Mouse (Mus musculus) hindbrain, postnatal 0 days (tissue): ENCODE measurements at regions not wholly inside any gene's neighbourhood (a gene's known extent, or its start where the extent isn't known, plus 50 kb on each side); places are given as distances from the start of the nearest gene placed in this dataset.
A peak's percentile ranks its signal among the peaks of the same experiment; 100 is the strongest.

ENCODE experiments used
- ATAC-seq: fragments of 200-750 bp; cut with Nextera tagmentation; 2 replicates; pipeline ENCODE4 v1.8.0; 2017; ENCODE audit warnings: mild to moderate bottlenecking, moderate TSS enrichment, moderate library complexity
- DNase-seq: peaks from one replicate; pipeline ENCODE4 v3.0.0-alpha.2; 2015; ENCODE audit warnings: low spot score
- H3K27ac ChIP-seq: fragments of 300-500 bp; sonication (generic); 2 replicates; pipeline ENCODE4 v1.5.1; 2014; ENCODE audit warnings: mild to moderate bottlenecking
- H3K27me3 ChIP-seq: fragments of 300-500 bp; sonication (generic); 2 replicates; pipeline ENCODE4 v1.6.1; 2014; ENCODE audit warnings: low read length, mixed read lengths; ENCODE audit not compliant: insufficient read depth
- H3K36me3 ChIP-seq: fragments of 300-500 bp; sonication (generic); 2 replicates; pipeline ENCODE4 v1.6.1; 2014; ENCODE audit warnings: low read length, mixed read lengths; ENCODE audit not compliant: insufficient read depth
- H3K4me1 ChIP-seq: fragments of 300-500 bp; sonication (generic); 2 replicates; pipeline ENCODE4 v1.6.1; 2014; ENCODE audit warnings: antibody characterized with exemption, low read length, mixed read lengths; ENCODE audit not compliant: insufficient read depth
- H3K4me2 ChIP-seq: fragments of 300-500 bp; sonication (generic); 2 replicates; pipeline ENCODE4 v1.6.1; 2014; ENCODE audit warnings: low read depth, mild to moderate bottlenecking, low read length, moderate library complexity, mixed read lengths
- H3K4me3 ChIP-seq: fragments of 300-500 bp; sonication (generic); 2 replicates; pipeline ENCODE4 v1.5.1; 2014; ENCODE audit warnings: low read length
- H3K9ac ChIP-seq: fragments of 300-500 bp; sonication (generic); replicated peaks from 2 replicates; pipeline ENCODE4 v1.6.1; 2014; ENCODE audit warnings: mild to moderate bottlenecking, low read length, moderate library complexity, mixed read lengths
- H3K9me3 ChIP-seq: fragments of 300-500 bp; sonication (generic); 2 replicates; pipeline ENCODE4 v1.6.1; 2016; ENCODE audit warnings: low read length, mixed read lengths
- CTCF ChIP-seq: IDR thresholded peaks from 2 replicates; pipeline ENCODE4 v1.5.1; 2016; ENCODE audit warnings: antibody characterized with exemption, control low read depth, low read depth
- WGBS: fragments of 180-500 bp; shearing (Covaris S2); extraction: QIAGEN DNeasy Blood & Tissue Kit; methylation state at CpG from one replicate; pipeline ENCODE4 v1.1.7; 2014; 5-methylcytosine and 5-hydroxymethylcytosine counted together

GRCm38 (mm10) chr14:31953783-31954182, 75.0 kb upstream of the Galnt15 start:
- no peak for TF ChIP-seq CTCF
- Histone ChIP-seq H3K36me3 (no peaks in the 10 kb centered on the region), H3K27ac (no peak overlapping the region), H3K4me2 (no peak overlapping the region), H3K9ac (no peak overlapping the region), H3K27me3 (no peaks in the 10 kb centered on the region), H3K4me3 (no peak overlapping the region), H3K9me3 (no peaks in the 10 kb centered on the region), H3K4me1 (no peaks in the 10 kb centered on the region)
- 75% methylated on average over 4 of the region's 4 CpGs for WGBS
- ATAC-seq = no peak
- no peak for DNase-seq

DNA sequence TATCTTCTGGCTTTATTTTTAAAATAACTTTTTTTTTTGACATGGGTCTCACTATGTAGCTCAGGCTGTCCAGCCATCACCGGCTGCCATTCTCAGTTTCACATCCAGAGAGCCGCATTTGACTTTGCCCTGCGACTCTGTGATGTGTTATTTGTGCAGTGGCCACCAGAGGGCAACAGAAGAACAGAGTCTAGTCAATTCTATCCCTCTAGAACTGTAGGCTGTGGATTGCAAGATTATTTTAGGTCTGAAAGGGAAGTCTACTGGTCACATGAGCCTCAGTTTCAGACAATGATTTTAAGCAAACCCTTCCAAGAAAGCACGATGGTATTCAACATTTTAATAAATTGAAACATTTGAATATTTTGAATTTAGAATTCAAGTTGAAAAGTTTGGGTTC, 73.8 kb upstream of the Galnt15 start:
- Histone ChIP-seq H3K36me3 (no peaks in the 10 kb centered on the region), H3K9me3 (no peaks in the 10 kb centered on the region), H3K4me1 (no peaks in the 10 kb centered on the region), H3K27me3 (no peaks in the 10 kb centered on the region), H3K27ac (no peak overlapping the region), H3K4me3 (no peak overlapping the region), H3K4me2 (no peak overlapping the region), H3K9ac (no peak overlapping the region)
- TF ChIP-seq CTCF = peak; percentile 95
- peak; percentile 82 for ATAC-seq
- DNase-seq = peak; percentile 91
- 7% methylated on average over 4 of the region's 4 CpGs for WGBS

- 91% methylated on average over 10 of the region's 10 CpGs for WGBS
- H3K4me2 ChIP-seq = no peak overlapping the region
- ATAC-seq = no peak
- H3K9me3 ChIP-seq = no peaks in the 10 kb centered on the region
- DNase-seq = no peak
- H3K4me1 ChIP-seq = no peaks in the 10 kb centered on the region
- H3K27me3 ChIP-seq = no peaks in the 10 kb centered on the region
- H3K9ac ChIP-seq = no peak overlapping the region
- no peak for TF ChIP-seq CTCF
- H3K4me3 ChIP-seq = no peak overlapping the region
- no peaks in the 10 kb centered on the region for H3K36me3 ChIP-seq
- H3K27ac ChIP-seq = no peak overlapping the region
These were observed 71.6 kb upstream of the Galnt15 start for GRCm38 (mm10) chr14:31957211-31957638.

- no peaks in the 10 kb centered on the region for H3K27me3 ChIP-seq
- ATAC-seq (no peak), DNase-seq (no peak)
- 87% methylated on average over 9 of the region's 9 CpGs for WGBS
- H3K27ac ChIP-seq = no peak overlapping the region
- H3K36me3 ChIP-seq = no peaks in the 10 kb centered on the region
- no peaks in the 10 kb centered on the region for H3K4me1 ChIP-seq
- no peak overlapping the region for H3K9ac ChIP-seq
- no peak overlapping the region for H3K4me3 ChIP-seq
- no peaks in the 10 kb centered on the region for H3K9me3 ChIP-seq
- no peak for TF ChIP-seq CTCF
- H3K4me2 ChIP-seq = no peak overlapping the region
These were observed 68.5 kb upstream of the Galnt15 start for GRCm38 (mm10) chr14:31960201-31960854.

- Histone ChIP-seq H3K9me3 (no peaks in the 10 kb centered on the region), H3K27me3 (no peaks in the 10 kb centered on the region), H3K9ac (no peak overlapping the region), H3K4me3 (no peak overlapping the region), H3K4me1 (no peaks in the 10 kb centered on the region), H3K36me3 (no peaks in the 10 kb centered on the region), H3K4me2 (no peak overlapping the region), H3K27ac (no peak overlapping the region)
- DNase-seq = no peak
- ATAC-seq = no peak
- no peak for TF ChIP-seq CTCF
- 73% methylated on average over 5 of the region's 5 CpGs for WGBS
These were observed 67.3 kb upstream of the Galnt15 start for GRCm38 (mm10) chr14:31961442-31961841.

GRCm38 (mm10) chr14:31963131-31963911, 65.5 kb upstream of the Galnt15 start:
- no peak for TF ChIP-seq CTCF
- Histone ChIP-seq H3K4me1 (no peaks in the 10 kb centered on the region), H3K9me3 (no peaks in the 10 kb centered on the region), H3K9ac (no peak overlapping the region), H3K27ac (no peak overlapping the region), H3K27me3 (no peaks in the 10 kb centered on the region), H3K4me2 (no peak overlapping the region), H3K4me3 (no peak overlapping the region), H3K36me3 (no peaks in the 10 kb centered on the region)
- DNase-seq (no peak), ATAC-seq (no peak)
- 45% methylated on average over 12 of the region's 12 CpGs for WGBS

DNA sequence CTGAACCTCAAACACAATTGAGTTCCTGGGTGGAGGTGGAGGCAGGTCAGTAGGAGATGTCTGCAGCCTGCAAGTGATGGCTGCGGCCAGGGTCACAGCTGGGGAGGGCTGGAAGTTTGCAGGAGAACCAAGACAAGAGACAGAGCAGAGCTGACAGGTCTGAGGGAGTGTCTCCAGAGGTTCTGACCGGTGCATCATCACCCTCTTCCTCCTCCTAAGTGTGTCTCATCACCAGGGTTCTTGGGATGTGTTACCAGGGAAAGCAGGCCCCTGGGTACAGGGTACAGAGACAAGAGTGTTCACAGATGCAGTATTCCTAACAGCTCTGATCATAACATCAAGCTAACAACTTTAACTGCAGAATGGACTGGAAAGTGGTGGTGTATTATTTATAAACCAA, 64.7 kb upstream of the Galnt15 start:
- Histone ChIP-seq H3K4me3 (no peak overlapping the region), H3K4me1 (no peaks in the 10 kb centered on the region), H3K9me3 (no peaks in the 10 kb centered on the region), H3K4me2 (no peak overlapping the region), H3K36me3 (no peaks in the 10 kb centered on the region), H3K27ac (no peak overlapping the region), H3K9ac (no peak overlapping the region), H3K27me3 (no peaks in the 10 kb centered on the region)
- DNase-seq (no peak), ATAC-seq (no peak)
- WGBS = 39% methylated on average over 2 of the region's 2 CpGs
- no peak for TF ChIP-seq CTCF
